Mouse (Mus musculus): Measurements from ENCODE around the gene Maml3. TPM values are rescaled to one million over a fixed set of nuclear protein-coding genes. Genes with fewer than 3 reads are reported as not detected.

Gene Maml3
- total and polyA plus RNA-seq, 3 experiments = 0.81 to 1.8 (median 0.98) TPM

DNA sequence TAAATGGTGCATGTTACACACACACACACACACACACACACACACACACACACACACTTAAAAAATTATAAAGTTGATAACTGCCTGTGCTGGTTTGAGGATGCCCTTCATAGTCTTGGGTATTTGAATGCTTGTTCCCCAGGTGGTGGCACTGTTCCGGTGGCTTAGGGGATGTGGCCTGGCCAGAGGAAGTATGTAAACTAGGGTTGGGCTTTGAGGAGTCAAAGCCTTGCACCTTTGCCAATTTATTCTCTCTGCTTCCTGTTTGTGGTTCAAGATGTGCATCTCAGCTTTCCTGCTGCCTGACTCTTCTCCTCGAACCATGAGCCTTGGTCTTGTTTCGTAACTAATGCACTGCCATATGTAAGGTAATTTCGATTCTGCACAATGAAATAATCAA is 257.6 kb downstream of the Maml3 start:
- H3K79me2 ChIP-seq (replicated peaks; ENCODE audit: control insufficient read depth, extremely low read depth, insufficient read depth, poor library complexity, severe bottlenecking) = no peaks in the 10 kb centered on the region
- peak in 1 of 2 experiments; percentile 36; a peak in 2 of 4 replicates for TF ChIP-seq CTCF (conservative IDR thresholded peaks at IDR 0.05 in 1 of 2, IDR thresholded peaks at IDR 0.05 in 1 of 2; ENCODE audit: low read depth in 2 of 2, low read length in 2 of 2)
- TF ChIP-seq RAD21 (IDR thresholded peaks at IDR 0.05; ENCODE audit: low read depth, low read length) = peak; percentile 21
- TF ChIP-seq SMC3 (IDR thresholded peaks at IDR 0.05; ENCODE audit: low read depth, low read length) = peak; percentile 44
- no peak for TF ChIP-seq USF2 (conservative IDR thresholded peaks at IDR 0.05; ENCODE audit: low read depth, low read length)
- DNase-seq (ENCODE audit: extremely low read depth) = peak; percentile 29
- H3K4me2 ChIP-seq (ENCODE audit: insufficient read depth, low read depth, poor library complexity, severe bottlenecking) = no peak overlapping the region
- in situ Hi-C loops (cut with MboI; ENCODE audit: low pct_ligation_motif_present, low pct_unique_long_range_greater_than_20kb, low sequenced_read_pairs) = no loop called here
- H3K36me3 ChIP-seq (replicated peaks in 1 of 2; ENCODE audit: control insufficient read depth in 1 of 2, insufficient read depth in 1 of 2, low read length in 1 of 2) = no peaks in the 10 kb centered on the region
- H3K27ac ChIP-seq (ENCODE audit: insufficient read depth, low read depth) = no peak overlapping the region
- peaks cover 0 to 3% of the 10 kb centered on the region in 2 experiments; a peak in 1 of 4 replicates for H3K4me1 ChIP-seq (ENCODE audit: control insufficient read depth in 1 of 2, insufficient read depth in 2 of 2)
- no peaks in the 10 kb centered on the region for H3K27me3 ChIP-seq (replicated peaks)
- no peak overlapping the region for H3K9ac ChIP-seq (ENCODE audit: insufficient read depth, low read depth)
- H3K9me3 ChIP-seq (replicated peaks; ENCODE audit: low read length) = no peaks in the 10 kb centered on the region
- dilution Hi-C loops (cut with MboI; ENCODE audit: extremely low pct_ligation_motif_present, extremely low pct_unique_long_range_greater_than_20kb, low sequenced_read_pairs) = no loop called here
- H3K4me3 ChIP-seq (replicated peaks in 1 of 3; ENCODE audit: low read depth in 2 of 3, low read length in 2 of 3, poor library complexity in 1 of 3) = no peak overlapping the region

DNA sequence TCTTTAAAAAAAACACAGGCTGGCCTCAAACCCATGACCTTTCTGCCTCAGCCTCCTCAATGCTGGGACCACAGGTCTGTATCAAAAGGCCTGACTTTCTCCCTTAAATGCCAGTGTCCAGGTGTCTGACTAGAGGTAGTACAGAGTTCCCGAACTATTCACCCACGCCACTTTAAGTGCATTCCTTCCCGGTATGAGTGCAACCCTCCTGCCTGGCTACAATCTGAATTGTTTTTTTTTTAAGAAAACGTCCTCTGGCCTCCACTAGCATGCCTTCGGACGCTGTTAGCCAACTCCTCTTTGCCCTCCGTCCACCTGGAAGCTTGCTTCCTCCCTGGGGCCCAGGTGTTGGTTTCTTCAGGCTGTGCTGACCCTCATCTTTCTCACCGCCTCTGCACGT is 260.6 kb downstream of the Maml3 start:
- H3K4me2 ChIP-seq (ENCODE audit: insufficient read depth, low read depth, poor library complexity, severe bottlenecking) = no peak overlapping the region
- no peak overlapping the region for H3K4me3 ChIP-seq (replicated peaks in 1 of 3; ENCODE audit: low read depth in 2 of 3, low read length in 2 of 3, poor library complexity in 1 of 3)
- no peak overlapping the region for H3K27ac ChIP-seq (ENCODE audit: insufficient read depth, low read depth)
- no peaks in the 10 kb centered on the region for H3K9me3 ChIP-seq (replicated peaks; ENCODE audit: low read length)
- H3K4me1 ChIP-seq (ENCODE audit: control insufficient read depth in 1 of 2, insufficient read depth in 2 of 2) = peaks cover 0 to 8% of the 10 kb centered on the region in 2 experiments; a peak in 2 of 4 replicates
- H3K9ac ChIP-seq (ENCODE audit: insufficient read depth, low read depth) = no peak overlapping the region
- no peaks in the 10 kb centered on the region for H3K79me2 ChIP-seq (replicated peaks; ENCODE audit: control insufficient read depth, extremely low read depth, insufficient read depth, poor library complexity, severe bottlenecking)
- dilution Hi-C loops (cut with MboI; ENCODE audit: extremely low pct_ligation_motif_present, extremely low pct_unique_long_range_greater_than_20kb, low sequenced_read_pairs) = no loop called here
- H3K36me3 ChIP-seq (replicated peaks in 1 of 2; ENCODE audit: control insufficient read depth in 1 of 2, insufficient read depth in 1 of 2, low read length in 1 of 2) = no peaks in the 10 kb centered on the region
- DNase-seq (ENCODE audit: extremely low read depth) = no peak
- no peaks in the 10 kb centered on the region for H3K27me3 ChIP-seq (replicated peaks)
- in situ Hi-C loops (cut with MboI; ENCODE audit: low pct_ligation_motif_present, low pct_unique_long_range_greater_than_20kb, low sequenced_read_pairs) = no loop called here
- TF ChIP-seq ELF1 (IDR thresholded peaks at IDR 0.05; ENCODE audit: low read depth, low read length) = no peak
- TF ChIP-seq ETS1 (conservative IDR thresholded peaks at IDR 0.05; ENCODE audit: low read depth, low read length) = no peak
- TF ChIP-seq RAD21 (IDR thresholded peaks at IDR 0.05; ENCODE audit: low read depth, low read length) = no peak
- no peak for TF ChIP-seq POLR2A (IDR thresholded peaks at IDR 0.05; ENCODE audit: low read depth, low read length)
- no peak for TF ChIP-seq NELFE (IDR thresholded peaks at IDR 0.05; ENCODE audit: low read depth, low read length)
- no peak for TF ChIP-seq BHLHE40 (IDR thresholded peaks at IDR 0.05; ENCODE audit: low read depth, low read length)
- TF ChIP-seq JUN (IDR thresholded peaks at IDR 0.05; ENCODE audit: insufficient read depth, low read depth, low read length) = no peak
- no peak for TF ChIP-seq MAFK (IDR thresholded peaks at IDR 0.05; ENCODE audit: insufficient replicate concordance, low read length)
- TF ChIP-seq MAX (IDR thresholded peaks at IDR 0.05; ENCODE audit: low read length) = no peak
- no peak for TF ChIP-seq SIN3A (IDR thresholded peaks at IDR 0.05; ENCODE audit: low read length)

DNA sequence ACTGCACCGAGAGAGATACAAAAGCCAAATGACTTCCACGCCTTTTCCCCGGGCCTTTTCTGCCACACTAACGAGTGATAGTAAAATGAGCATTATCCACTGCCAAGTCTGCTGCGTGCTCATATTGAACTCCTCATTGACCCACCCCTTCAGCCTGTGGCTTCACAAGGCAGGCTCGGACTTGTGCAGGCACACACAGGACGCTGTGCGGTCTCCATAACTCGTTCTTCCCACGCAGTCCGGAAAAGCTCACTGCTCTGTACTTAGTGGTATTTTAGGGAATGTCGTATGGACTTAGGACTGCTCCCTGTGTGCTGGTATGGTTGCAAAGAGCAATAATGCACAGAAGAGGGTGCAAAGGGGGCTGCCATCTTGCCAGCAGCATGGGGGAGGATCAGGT is 262.7 kb downstream of the Maml3 start:
- dilution Hi-C loops (cut with MboI; ENCODE audit: extremely low pct_ligation_motif_present, extremely low pct_unique_long_range_greater_than_20kb, low sequenced_read_pairs) = no loop called here
- H3K36me3 ChIP-seq (replicated peaks in 1 of 2; ENCODE audit: control insufficient read depth in 1 of 2, insufficient read depth in 1 of 2, low read length in 1 of 2) = no peaks in the 10 kb centered on the region
- no peak overlapping the region for H3K9ac ChIP-seq (ENCODE audit: insufficient read depth, low read depth)
- TF ChIP-seq IRF4 (IDR thresholded peaks at IDR 0.05; ENCODE audit: low read depth, low read length) = no peak
- TF ChIP-seq TBP (conservative IDR thresholded peaks at IDR 0.05; ENCODE audit: low read depth, low read length) = no peak
- no peak for TF ChIP-seq RAD21 (IDR thresholded peaks at IDR 0.05; ENCODE audit: low read depth, low read length)
- TF ChIP-seq CHD1 (IDR thresholded peaks at IDR 0.05; ENCODE audit: low read depth, low read length) = no peak
- TF ChIP-seq ZNF384 (IDR thresholded peaks at IDR 0.05; ENCODE audit: low read depth, low read length) = no peak
- no peak overlapping the region for H3K27ac ChIP-seq (ENCODE audit: insufficient read depth, low read depth)
- no peak for DNase-seq (ENCODE audit: extremely low read depth)
- H3K4me1 ChIP-seq (ENCODE audit: control insufficient read depth in 1 of 2, insufficient read depth in 2 of 2) = peaks cover 0 to 9% of the 10 kb centered on the region in 2 experiments; a peak in 2 of 4 replicates
- no peaks in the 10 kb centered on the region for H3K9me3 ChIP-seq (replicated peaks; ENCODE audit: low read length)
- no peak overlapping the region for H3K4me2 ChIP-seq (ENCODE audit: insufficient read depth, low read depth, poor library complexity, severe bottlenecking)
- in situ Hi-C loops (cut with MboI; ENCODE audit: low pct_ligation_motif_present, low pct_unique_long_range_greater_than_20kb, low sequenced_read_pairs) = no loop called here
- no peak overlapping the region for H3K4me3 ChIP-seq (replicated peaks in 1 of 3; ENCODE audit: low read depth in 2 of 3, low read length in 2 of 3, poor library complexity in 1 of 3)
- no peaks in the 10 kb centered on the region for H3K79me2 ChIP-seq (replicated peaks; ENCODE audit: control insufficient read depth, extremely low read depth, insufficient read depth, poor library complexity, severe bottlenecking)
- no peaks in the 10 kb centered on the region for H3K27me3 ChIP-seq (replicated peaks)

Data from CH12.LX (cell line).